Mouse (Mus musculus) ovary, postnatal 14 days (tissue): ENCODE data around the gene Csrp2.

Experiments
- DNase-seq: peaks from one replicate; pipeline ENCODE4 v3.0.0; 2022; ENCODE audit warnings: low spot score

Csrp2 gene

DNA sequence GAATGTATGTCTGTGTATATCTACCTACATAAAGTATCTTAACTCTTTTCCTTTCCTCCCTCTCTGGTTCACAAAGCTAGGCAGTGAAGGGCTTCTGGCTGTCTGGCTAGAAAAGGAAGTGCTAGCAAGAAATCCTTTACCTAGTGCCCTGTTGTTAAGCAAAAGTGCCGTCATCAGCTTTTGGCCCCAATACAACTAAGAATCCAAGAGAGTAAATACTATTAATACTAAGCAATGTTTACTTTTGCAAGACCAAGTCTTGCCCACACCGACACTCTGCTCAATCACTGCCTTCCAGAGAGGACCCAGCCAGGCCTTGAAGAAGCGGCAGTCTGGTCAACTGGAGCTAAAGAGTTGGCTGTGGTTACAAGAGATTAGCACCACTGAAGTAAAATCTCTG lies 51.5 kb downstream of the Csrp2 start:
- DNase-seq: no peak

DNA sequence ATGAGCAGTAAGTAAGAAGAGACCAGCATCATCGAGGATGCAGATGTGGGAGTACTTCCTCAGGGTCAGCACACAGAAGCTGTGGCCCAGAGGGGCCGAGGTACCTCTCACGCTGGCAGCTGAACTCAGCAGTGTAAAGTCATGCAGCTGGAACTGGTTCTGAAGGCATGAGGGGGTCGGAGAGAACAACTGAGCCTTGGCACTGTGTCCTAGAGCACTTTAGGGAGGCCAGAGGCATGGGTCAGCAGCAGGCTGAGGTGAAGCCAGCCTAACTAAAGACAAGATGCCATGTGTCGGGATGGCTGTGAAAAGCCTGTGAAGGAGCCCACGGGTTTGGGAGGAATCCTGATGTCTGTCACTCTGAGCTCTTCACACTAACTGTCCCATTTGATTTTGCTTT lies 51.9 kb downstream of the Csrp2 start:
- no peak for DNase-seq

- DNase-seq: no peak
Observed at GRCm38 (mm10) chr10:110971998-110972397, 52.4 kb downstream of the Csrp2 start.

DNA sequence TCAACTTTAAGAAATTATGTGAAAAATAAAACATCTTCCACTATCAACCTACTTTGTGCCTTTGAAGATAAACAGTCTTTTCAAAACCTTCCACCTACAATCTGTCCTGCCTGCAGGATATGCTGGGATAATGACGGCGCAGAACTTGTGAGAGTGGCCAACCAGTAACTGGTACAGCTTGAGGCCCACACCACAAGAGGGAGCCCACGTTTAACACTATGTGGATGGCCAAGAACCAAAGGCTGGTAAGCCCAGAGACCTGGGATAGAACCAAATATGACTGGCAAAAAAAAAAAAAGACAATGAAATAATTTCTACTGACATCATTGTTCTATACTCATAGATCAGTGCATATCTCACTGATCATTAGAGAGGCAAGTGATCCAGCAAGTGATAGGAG lies 54.9 kb downstream of the Csrp2 start:
- no peak for DNase-seq

- DNase-seq: no peak
Observed at GRCm38 (mm10) chr10:110974885-110975284, 55.3 kb downstream of the Csrp2 start.

GRCm38 (mm10) chr10:110976046-110976445 lies 56.5 kb downstream of the Csrp2 start:
- no peak for DNase-seq

- DNase-seq: no peak
Observed at GRCm38 (mm10) chr10:110977379-110977778, 57.8 kb downstream of the Csrp2 start.

DNA sequence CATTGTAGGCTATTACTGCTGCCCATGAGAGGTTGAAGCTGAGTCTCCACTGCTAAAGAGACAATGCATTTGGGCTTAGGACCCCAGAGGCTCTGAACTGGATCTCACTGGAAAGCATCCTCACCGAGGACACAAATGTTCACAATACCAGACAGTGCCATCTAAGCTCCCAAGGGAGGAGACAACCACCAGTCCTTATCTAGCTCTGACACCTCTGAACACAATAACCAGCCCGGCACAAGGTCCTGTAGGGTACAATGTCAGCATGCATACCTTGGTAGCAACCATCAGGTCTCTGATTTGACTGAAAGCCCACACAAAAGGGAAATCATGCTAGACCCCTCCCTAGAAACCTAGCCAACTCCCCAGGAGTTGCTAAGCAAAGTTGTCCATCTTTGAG lies 59.8 kb downstream of the Csrp2 start:
- DNase-seq: no peak

- no peak for DNase-seq
Observed at GRCm38 (mm10) chr10:110980441-110980840, 60.9 kb downstream of the Csrp2 start.

DNA sequence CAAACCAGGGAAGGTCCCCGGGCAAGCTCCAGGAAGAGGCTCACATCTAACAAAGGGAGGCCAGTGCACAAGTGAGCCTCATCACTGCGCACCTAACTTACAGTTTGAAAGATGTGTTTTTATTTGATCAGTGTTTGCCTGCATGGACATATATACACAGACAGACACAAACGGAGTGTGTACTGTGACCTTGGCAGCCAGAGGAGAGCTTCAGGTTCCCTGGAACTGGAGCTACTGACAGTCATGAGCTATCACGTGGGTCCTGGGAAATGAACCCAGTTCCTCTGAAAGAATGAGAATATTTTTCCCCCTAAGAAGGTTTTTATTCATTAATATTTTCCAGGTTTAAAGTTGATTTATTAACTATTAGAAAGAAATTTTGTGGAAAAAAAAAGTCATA lies 63.2 kb downstream of the Csrp2 start:
- DNase-seq: no peak

DNA sequence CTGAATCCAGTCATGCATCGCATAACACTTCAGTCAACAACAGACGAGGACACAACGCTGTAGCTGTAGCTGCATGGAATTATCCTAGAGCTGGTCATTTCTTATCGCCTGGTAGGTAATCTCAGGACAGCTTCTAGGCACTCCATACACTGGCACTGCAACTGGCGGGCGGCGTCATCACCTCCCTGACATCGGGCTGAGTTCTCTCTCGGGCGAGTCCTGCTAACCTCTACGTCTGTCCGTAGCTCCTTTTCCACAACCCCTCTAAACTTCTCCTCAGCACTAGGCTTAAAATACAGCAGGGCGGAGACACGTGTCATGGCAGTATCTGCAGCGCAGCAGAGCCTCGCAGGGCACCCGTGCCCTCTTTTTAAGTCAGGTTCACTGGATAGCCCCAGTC lies 67.1 kb downstream of the Csrp2 start:
- no peak for DNase-seq
